Mouse (Mus musculus) monocyte, adult 2 months (primary cell): ENCODE data around the gene Tmem232.
"Not testable (repeated sequence)": the region's sequence is repeated elsewhere in the genome, so short reads cannot be mapped to it uniquely, and the experiment has no call there.

Experiments
- DNase-seq, 2 experiments: peaks; one replicate each; pipeline ENCODE4 v3.0.0; 2022; ENCODE audit warnings: low spot score in 2 of 2, low read depth in 1 of 2

Gene Tmem232

DNA sequence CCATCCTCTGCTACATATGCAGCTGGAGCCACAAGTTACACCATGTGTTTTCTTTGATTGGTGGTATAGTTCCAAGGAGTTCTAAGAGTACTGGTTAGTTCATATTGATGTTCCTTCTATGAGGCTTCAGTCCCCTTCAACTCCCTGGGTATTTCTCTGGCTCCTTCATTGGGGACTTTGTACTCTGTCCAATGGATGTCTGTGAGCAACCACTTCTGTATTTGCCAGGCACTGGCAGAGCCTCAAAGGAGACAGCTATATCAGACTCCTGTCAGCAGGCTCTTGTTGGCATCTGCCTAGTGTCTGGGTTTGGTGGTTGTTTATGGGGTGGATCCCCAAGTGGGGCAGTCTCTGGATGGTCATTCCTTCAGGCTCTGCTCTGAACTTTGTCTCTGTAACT lies 8.2 kb downstream of the Tmem232 start:
- DNase-seq: not testable (repeated sequence)

DNA sequence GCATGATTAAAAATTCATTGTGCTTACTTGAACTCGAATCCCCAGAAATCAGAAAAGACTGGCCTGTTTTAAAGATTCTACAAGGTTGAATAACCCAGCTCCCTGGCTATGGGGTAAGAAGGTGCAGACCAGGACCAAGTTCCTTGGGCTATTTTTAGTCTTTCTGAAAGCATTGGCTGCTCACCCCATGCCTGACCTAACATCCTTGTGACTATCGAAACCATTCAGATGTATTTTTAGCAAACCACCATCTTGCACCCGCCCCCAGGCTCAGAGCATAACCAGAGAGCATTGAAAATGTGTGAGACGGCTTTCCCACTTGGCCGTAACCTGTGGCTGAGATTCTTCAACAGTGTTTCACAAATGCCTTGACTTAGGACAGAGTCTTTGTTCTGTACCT lies 13.1 kb downstream of the Tmem232 start:
- DNase-seq: no peak

DNA sequence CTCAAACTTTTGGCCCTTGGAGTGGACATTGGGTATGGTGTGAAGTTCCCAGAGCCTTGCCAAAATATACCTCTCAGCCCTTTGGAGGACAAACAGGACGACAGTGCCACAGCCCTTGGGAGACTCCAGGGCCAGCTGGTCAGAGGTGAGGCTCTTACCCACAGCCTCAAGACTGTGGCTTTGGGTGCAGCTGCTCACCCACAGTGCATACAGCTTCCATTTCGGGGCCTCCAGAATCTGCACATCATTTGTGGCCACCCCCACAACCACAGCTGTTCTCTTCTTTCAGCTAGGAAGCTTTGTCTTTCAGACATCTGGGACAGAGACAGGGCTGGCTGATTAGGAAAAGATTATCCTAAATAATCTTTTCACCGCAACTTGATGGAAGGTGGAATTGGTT lies 27.1 kb downstream of the Tmem232 start:
- no peak for DNase-seq

DNA sequence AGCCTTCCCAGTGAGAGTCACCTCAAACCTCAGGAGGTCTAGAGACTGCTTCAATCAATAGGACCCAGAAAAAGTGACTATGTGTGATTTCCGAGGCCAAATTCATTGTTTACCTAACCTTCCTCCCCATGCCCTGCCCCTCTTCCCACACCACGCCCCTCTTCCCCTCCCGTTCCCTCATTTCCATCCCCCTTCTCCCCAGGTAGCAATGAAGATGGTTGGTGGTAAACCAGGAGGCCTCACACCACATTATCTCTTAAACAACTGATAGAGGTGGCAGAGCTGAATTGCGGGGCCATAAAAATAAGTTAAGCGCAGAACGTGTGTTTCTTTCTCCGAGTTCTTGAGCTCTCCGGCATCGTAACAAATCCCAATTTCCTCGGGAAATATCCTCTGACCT lies 55.9 kb downstream of the Tmem232 start:
- DNase-seq: no peak

DNA sequence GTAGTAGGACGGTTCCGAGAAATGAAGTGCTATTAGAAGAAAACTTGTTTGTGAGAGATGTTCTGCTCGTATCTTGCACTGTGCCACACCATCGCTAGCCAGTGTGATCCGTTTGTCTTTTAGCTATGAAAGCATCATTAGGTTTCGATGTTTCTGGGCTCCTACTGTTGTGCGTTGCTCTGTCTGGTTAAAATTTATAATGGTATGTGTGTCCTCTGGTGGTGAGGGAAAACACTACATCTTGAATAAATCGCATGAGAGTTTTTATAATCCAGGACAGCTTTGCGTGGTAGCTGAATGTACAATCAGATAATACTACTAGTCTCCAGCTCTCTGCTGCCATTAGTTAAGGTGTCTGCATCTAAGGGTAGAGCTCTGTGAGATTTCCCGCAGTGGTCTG lies 63.8 kb downstream of the Tmem232 start:
- DNase-seq: no peak

DNA sequence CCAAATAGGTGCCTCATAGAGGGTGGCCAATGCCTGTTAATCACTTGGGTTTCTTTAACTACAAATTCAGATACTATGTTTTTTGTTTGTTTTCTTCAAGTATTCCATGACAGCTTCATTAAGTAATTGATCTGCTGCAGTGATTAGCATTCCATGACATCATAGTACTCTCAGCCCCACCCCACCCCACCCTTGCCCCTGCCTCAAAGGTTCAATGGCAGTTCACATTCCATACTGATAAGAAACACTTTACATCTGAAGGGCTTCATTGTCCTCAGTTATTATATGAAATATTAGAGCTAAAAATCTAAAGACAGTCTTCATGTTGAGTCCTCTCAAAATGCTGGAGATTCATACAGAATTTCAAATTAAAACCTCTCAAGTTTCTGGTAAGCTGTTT lies 89.8 kb downstream of the Tmem232 start:
- no peak for DNase-seq

DNA sequence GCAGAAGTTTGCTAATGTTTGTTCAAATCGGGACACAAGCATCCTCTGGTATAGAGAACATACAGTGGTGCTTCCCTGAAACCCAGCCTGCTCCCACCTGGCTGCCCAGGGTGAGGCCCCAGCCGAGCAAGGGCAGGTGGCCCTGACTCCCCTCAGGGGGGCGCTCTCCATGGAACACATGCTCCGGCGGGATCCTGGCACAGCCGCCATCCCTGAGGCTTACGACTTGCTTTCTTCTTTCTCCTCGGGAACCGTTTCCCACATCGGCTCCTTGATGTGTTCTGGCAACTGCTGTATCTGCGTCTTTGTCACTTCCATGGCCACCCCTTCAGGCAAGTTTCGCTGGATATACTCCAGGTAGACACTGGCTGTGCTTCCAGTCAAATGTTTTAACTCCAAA lies 102.7 kb downstream of the Tmem232 start:
- not testable (repeated sequence) for DNase-seq

DNA sequence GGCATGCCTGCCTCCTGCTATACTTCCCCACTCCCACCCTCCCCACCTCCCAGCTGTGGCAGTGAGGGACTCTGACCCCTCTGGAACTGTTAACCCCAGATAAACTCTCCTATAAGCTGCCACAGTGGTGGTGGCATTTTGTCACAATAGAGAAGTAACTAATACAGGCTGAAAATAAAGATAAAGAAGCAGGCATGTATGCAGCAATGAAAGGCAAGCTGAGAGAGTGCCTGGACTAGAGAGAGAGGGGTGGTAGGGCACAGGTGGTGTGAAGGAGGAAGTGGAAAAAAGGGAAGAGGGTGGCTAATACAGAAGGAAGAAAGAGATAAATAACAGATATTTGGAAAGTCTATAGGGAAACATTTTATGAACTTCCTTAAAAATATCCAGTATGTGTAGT lies 121.5 kb downstream of the Tmem232 start:
- no peak for DNase-seq

DNA sequence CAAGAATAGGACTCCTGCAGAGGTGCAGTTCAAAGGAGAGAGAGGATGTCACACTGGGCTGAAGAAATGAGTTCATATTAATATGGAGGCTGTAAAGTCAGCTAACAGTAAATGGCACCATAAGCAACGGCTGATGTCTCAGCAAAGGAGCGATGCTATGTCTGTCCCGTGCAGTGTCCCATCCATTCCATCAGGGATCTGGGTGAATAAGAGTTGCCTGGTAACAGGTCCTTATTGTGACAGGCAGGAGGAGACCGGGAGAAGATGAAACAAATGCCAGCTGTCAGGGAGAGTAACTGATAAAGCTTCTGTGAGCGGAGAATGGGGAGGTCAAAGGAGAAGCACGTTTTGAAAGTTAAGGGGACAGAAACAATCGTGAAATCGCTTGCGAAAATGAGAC lies 135.3 kb downstream of the Tmem232 start:
- no peak for DNase-seq

DNA sequence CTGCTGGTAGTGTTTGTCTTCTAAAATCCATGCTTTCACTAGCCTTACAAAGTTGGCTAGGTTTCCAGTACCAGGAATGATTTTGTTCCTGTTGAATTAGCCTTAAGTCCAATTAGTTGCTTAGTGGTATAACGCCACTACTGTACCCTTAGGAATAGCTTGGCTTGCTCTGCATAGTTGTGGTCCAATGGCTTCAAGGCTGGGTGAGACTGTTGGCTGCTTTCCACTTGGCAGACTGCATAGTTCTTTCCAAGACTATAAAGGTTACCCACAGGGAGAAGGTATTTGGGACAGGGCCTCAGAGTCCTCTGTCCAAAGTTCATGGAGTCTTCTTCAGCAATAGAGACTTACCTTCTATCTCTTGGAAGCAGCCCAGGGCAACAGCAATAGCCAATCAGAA lies 139.7 kb downstream of the Tmem232 start:
- DNase-seq: no peak

DNA sequence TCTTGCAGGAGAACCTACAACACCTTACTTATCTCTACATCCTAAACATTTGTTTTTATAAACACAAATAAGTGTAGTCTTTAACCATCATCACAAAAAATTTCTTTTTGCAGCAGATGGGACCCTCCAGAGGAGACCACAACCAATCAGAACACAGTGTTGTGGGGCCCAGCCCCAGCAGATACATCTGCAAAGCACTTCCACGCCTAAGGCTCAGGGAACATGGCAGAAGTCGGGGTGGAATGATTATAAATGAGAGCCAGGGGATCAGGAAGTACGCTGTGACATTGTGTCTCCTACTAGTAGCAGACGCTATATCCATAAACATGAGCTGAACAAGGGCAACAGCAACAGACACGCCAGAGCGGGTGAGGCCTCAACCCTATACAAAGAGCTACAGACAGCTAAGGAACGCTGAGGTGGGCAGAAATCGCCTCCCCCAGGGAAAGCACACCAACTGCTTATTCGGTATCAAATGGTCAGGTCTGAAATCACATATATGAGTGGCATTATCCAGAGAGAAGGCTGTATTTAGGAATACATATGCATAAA lies 156.1 kb downstream of the Tmem232 start:
- DNase-seq: no peak

DNA sequence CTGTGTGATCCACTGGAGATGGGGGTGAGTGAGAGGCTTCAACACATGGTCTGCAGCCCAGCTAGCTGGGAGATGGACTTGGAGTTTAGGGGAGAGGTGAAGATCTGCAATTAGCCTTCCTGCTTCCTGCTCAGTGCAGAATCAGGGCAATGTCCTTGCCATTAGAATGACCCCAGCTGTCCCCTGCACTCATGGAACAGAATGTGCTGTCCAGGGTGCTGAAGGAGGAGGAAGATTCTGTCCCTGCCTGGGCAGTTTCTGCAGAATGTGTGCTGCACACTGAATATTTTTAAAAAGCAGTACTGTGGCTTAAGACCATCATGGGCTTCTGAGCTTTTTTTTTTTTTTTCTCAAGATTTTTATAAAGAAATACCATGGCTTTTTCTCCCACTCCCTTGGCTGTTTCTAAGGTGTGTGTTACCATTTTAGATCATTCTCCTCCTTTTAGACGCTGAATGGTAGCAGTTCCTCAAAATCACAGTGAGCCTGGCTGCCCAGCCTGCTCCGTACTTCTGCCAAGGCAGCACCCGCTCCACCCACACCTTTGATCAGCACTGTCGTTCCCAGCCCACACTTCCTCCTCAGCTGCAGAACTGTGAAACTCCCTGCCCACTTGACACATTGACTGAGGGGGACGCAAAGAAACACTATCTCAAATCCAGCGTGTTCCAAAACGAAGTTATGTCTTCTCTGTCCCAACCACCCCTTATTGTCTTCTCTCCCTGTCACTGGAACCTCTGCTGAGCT lies 170.4 kb downstream of the Tmem232 start:
- DNase-seq: no peak

DNA sequence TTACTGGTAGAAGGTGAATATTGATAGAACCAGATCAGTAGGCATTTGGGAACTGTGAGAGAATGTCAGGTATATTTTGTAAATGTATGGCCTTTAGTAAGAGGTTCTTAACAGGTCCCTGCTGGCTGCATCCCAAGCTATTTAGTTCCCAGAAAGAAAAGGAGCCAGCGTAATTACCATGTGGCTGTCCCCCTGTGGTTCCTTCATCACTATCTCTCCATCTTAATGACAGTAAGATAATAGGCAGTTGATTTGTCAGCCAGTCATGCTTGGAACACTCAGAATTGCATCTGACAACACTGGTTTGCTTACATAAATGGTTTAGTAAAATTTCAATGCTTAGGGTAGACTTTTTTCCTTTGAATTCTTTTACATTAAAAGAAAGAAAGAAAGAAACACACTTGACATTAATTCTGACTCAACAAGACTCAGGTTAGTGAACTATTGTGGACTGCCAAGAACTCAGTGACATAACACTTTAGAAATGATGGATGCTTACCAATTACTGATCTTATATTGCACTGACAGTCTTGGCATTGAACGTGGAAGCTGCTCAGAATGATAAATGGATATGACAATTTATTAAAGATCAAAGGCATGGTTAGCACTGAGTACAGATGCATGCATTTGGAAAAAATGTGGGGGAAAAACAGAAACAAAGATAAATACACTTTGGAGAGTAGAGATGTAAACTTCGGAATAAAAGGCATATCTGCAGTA lies 174.9 kb downstream of the Tmem232 start:
- DNase-seq: no peak

DNA sequence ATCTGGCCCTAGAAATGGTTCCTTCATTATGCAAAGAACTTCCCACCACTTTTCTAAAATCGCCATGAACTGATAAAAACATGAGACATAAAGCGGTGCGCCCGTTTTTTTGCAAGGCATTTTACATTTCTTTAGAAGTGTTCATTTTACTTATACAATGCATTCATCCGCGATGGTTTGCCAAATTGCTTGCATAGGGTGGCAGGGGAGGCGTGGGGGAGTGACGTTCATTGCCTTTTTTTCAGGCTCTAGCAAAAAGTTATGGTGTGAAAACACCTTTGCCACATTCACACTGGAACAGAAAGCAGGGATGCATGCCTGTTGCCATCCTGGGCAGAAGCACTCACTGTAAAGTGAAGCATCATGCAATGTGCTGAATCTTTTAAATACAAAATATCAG lies 188.7 kb downstream of the Tmem232 start:
- no peak for DNase-seq

DNA sequence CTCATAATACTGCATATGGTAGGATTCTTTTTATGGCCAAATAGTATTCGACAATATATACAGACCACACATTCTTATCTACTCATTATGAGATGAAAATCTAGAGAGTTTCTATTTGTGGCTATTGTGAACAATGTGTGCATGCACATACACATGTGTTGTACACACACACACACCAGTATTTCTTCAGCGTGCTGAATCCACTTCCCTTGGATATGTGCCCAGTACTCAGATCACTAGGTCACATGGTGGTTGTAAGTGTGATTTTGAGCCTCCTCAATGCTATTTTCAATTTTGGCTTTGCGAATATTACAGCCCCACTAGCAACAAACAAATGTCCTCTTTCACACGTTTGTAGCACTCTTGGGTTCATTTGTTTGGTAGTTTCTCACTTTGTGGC lies 200.6 kb downstream of the Tmem232 start:
- DNase-seq: no peak

DNA sequence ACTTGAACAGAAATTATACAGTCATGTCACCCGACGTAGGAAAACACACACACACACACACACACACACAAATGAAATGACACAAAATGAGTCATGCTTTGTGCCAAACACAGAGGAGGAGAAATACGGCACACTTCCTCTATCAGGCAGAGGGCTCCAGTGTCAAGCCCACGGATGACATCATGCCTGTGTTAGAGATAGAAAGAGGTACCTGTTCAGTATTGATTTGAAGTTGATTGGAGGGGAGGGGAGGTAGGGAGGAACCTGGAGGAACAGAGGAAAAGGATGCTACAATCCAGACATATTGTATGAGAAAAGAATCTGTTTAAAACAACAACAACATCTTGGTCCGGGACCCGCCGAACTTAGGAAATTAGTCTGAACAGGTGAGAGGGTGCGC lies 209.8 kb downstream of the Tmem232 start:
- no peak for DNase-seq

DNA sequence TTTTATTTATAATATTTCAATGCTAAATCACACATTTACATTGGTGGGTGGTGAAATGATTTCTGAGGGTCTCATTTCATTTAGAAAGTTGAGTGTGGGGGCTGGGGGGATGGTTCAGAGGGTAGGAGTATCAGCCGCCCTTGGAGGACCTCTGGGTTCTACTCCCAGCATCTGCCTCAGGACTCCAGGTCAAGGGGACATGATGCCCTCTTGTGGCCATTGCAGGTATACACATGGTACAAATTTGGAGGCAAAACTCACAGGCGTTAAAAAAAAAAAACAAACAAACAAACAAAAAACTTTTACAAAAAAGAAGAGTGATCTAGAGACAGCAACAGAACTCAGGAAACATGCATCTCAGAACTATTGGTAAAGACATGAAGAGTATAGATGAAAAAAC lies 215.3 kb downstream of the Tmem232 start:
- no peak for DNase-seq

DNA sequence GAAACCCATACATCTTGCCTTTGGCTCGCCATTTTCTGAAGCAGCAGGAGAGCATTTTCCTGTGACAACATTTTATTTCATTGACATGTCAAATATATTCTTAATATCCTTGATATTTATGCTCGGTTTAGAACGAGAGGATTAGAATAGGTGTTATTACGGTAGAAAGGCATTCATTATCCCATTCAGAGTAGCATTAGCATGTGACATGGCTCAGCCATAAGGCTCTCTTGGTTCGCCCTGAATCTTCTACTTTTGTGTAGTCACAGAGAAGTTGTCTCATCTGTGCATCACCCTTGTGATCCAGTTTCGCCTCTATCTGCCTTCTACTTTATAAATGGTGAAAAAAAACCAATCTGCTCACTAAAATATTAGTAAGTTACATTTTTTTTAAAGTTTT lies 220.0 kb downstream of the Tmem232 start:
- DNase-seq: no peak

DNA sequence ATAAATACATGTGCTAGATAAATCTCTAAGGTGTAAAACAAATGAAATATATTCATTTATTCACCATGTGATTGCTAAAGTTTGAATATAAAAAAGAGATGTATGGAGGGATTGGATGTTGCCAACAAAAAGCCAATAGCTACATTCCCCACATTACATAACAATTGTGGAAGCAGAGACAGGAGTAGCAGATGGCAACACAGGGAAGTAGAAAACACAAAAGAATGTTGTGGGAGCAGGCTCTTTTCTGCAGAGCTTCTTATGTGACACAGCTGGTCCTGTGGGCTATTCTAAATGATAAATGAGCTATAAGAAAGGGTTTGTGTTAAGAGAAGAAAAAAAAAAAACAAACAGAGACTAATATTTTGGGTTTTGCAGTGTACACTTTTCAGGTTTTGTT lies 240.6 kb downstream of the Tmem232 start:
- DNase-seq: no peak

DNA sequence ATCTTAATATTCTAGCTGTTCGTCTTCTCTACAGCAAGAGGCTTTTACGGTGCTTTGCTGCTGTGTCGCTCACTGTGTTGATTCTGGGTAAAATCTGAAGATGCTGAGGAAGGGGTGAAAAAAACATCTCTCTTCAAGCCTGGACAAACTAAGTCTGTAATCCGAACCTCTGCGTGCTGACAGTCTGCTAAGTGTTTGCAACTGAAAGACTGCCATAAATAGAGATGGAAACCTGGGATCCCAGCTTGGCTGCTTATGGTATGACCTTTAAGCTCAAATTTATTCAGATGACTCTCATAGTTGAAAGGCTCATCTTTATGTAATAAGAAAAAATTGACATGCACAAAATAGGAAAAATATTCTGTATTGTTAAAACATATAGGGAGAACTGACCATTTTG lies 242.8 kb downstream of the Tmem232 start:
- DNase-seq: no peak

DNA sequence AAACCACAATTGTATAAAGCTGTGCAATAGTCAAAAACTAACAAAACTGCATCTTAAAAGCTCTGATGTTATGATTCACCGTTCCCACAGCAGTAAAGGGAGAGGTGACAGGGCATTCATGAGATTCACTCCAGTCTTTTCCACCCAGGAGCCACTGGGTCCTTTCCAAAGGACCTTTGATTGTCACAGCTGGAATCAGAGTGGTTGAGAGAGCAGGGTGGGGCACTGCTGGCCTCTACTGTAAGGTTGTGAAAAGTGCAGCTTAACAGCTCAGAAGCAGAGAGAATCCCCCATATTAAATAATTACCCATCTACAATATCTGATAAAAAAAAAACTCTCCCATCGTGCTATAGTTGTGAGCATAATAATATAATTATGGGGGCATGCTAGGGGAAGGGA lies 288.4 kb downstream of the Tmem232 start:
- no peak for DNase-seq

DNA sequence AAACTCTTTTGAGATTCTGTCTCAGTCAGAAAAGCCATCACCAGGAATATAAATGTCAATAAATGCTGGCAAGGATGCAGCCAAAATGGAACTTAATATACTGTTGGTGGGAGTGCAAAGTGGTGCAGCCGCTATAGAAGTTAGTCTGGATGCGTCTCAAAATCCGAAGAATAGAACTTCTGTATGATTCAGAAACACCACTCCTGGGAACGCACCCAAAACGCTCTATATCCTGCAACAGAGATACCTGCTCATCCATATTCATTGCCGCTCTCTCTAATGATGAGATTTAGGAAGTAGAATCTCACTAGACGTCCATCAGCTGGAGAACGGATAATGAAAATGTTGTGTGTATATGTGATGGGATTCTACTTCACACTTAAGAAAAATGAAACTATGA lies 290.3 kb downstream of the Tmem232 start:
- DNase-seq: no peak

DNA sequence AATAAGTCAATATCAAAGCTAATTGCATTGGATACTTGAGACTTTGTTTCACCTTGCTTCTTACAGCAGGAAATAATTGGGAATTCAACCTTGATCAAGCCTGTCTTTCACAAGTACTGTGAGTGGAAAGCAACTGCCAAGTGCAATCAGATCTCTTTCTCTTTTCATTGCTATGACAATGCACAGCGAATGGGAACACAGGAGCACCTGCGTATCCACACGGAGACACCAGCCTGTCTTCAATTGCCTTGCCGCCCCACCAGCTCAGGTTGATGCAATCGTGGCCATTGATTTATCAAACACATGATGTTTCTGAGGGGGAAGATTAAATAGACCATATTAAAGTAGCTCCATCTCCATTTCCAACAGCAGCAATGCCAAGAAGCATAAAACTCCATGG lies 296.9 kb downstream of the Tmem232 start:
- no peak for DNase-seq
